Mouse (Mus musculus) forebrain, embryonic 13.5 days (tissue): Measurements from ENCODE around the gene Vav3. TPM values are rescaled to one million over a fixed set of nuclear protein-coding genes. Genes with fewer than 3 reads are reported as not detected.
"Not testable (repeated sequence)": the region's sequence is repeated elsewhere in the genome, so short reads cannot be mapped to it uniquely, and the experiment has no call there.

Experiments used
- ATAC-seq: fragments of 200-750 bp; cut with Nextera tagmentation; 2 replicates; pipeline ENCODE4 v1.8.0; 2017
- H3K27ac ChIP-seq: fragments of 300-500 bp; sonication (generic); 2 replicates; pipeline ENCODE4 v1.5.1; 2015; ENCODE audit warnings: inconsistent platforms, mild to moderate bottlenecking, moderate library complexity
- H3K27me3 ChIP-seq: fragments of 300-500 bp; sonication (generic); 2 replicates; pipeline ENCODE4 v1.6.1; 2015; ENCODE audit warnings: mild to moderate bottlenecking, inconsistent platforms
- H3K36me3 ChIP-seq: fragments of 300-500 bp; sonication (generic); 2 replicates; pipeline ENCODE4 v1.6.1; 2015; ENCODE audit warnings: mild to moderate bottlenecking, inconsistent platforms; ENCODE audit not compliant: poor library complexity, severe bottlenecking
- H3K4me1 ChIP-seq: fragments of 300-500 bp; sonication (generic); 2 replicates; pipeline ENCODE4 v1.6.1; 2015; ENCODE audit warnings: inconsistent platforms
- H3K4me2 ChIP-seq: fragments of 300-500 bp; sonication (generic); 2 replicates; pipeline ENCODE4 v1.6.1; 2015; ENCODE audit warnings: inconsistent platforms, mild to moderate bottlenecking, moderate library complexity
- H3K4me3 ChIP-seq: fragments of 300-500 bp; sonication (generic); 2 replicates; pipeline ENCODE4 v1.5.1; 2015; ENCODE audit warnings: mild to moderate bottlenecking, inconsistent platforms
- H3K9ac ChIP-seq: fragments of 300-500 bp; sonication (generic); 2 replicates; pipeline ENCODE4 v1.6.1; 2015; ENCODE audit warnings: mild to moderate bottlenecking, inconsistent platforms
- H3K9me3 ChIP-seq: fragments of 300-500 bp; sonication (generic); replicated peaks from 2 replicates; pipeline ENCODE4 v1.6.1; 2016; ENCODE audit warnings: inconsistent platforms
- WGBS: fragments of 180-500 bp; shearing (Covaris S2); methylation state at CpG from one replicate; pipeline ENCODE4 v1.1.7; 2015; 5-methylcytosine and 5-hydroxymethylcytosine counted together
- polyA plus RNA-seq: library from polyadenylated mRNA; unstranded; fragments of >200 nt; fragmentation: Nextera tagmentation; extraction: Ambion mirVana; gene quantifications from 2 replicates; pipeline ENCODE4 v1.2.1, GENCODE M21; 2015

Vav3 gene
- polyA plus RNA-seq, 1 experiment from 2014 or later: 10.1 TPM

- no peak for ATAC-seq
- Histone ChIP-seq H3K4me2 (no peak overlapping the region), H3K27me3 (no peaks in the 10 kb centered on the region), H3K9me3 (no peaks in the 10 kb centered on the region), H3K4me3 (no peak overlapping the region), H3K27ac (no peak overlapping the region), H3K9ac (no peak overlapping the region), H3K36me3 (no peaks in the 10 kb centered on the region), H3K4me1 (no peaks in the 10 kb centered on the region)
- WGBS: 92% methylated on average over 3 of the region's 3 CpGs
Observed at GRCm38 (mm10) chr3:109411294-109411693, 70.8 kb downstream of the Vav3 start.

GRCm38 (mm10) chr3:109420403-109420802, 80.0 kb downstream of the Vav3 start:
- H3K4me3 ChIP-seq: no peak overlapping the region
- ATAC-seq: no peak
- H3K9me3 ChIP-seq: no peaks in the 10 kb centered on the region
- WGBS: 53% methylated on average over 3 of the region's 3 CpGs
- no peak overlapping the region for H3K9ac ChIP-seq
- no peak overlapping the region; the same call in 1 of the 2 replicates for H3K27ac ChIP-seq
- no peak overlapping the region for H3K4me2 ChIP-seq
- H3K27me3 ChIP-seq: no peaks in the 10 kb centered on the region
- no peaks in the 10 kb centered on the region for H3K36me3 ChIP-seq
- peaks cover 9% of the 10 kb centered on the region; the same call in 1 of the 2 replicates for H3K4me1 ChIP-seq

- Histone ChIP-seq H3K27me3 (no peaks in the 10 kb centered on the region), H3K4me1 (peaks cover 9% of the 10 kb centered on the region; the same call in 1 of the 2 replicates), H3K4me2 (no peak overlapping the region), H3K9ac (no peak overlapping the region), H3K9me3 (no peaks in the 10 kb centered on the region), H3K4me3 (no peak overlapping the region), H3K27ac (no peak overlapping the region), H3K36me3 (no peaks in the 10 kb centered on the region)
- peak; percentile 70 for ATAC-seq
- 50% methylated on average over 3 of the region's 3 CpGs for WGBS
Observed at GRCm38 (mm10) chr3:109421019-109421418, 80.6 kb downstream of the Vav3 start.

DNA sequence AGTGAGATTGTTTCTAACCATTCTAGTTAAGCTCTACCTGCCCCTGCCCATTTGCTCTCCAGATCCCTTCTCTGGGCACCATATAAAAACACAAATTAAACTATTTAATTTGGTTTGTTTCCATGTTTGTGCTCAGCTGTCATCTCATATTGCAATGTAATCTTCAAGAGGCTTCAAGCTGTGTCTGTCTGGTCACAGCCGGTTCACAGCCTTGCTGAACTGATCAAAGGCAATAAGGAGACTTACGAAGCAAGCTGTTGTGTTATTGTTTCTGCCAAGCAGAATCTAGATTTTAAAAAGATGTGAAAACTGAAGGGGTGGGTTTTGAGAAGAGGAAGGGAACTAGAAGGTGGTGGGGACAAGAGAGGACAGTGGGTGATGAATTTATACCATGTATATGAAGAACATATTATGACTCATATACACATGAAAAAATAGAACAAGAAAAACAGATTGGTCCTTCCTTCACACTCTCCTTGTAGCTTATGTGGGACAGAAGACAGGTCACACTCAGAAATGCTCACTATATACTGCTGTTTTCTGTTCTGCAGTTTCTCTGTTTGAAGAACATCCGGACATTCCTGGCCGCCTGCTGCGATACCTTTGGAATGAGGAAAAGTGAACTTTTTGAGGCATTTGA, 83.1 kb downstream of the Vav3 start:
- Histone ChIP-seq H3K9ac (no peak overlapping the region), H3K4me1 (peaks cover 9% of the 10 kb centered on the region; the same call in 1 of the 2 replicates), H3K27me3 (no peaks in the 10 kb centered on the region), H3K4me2 (no peak overlapping the region), H3K27ac (no peak overlapping the region), H3K36me3 (no peaks in the 10 kb centered on the region), H3K4me3 (no peak overlapping the region), H3K9me3 (no peaks in the 10 kb centered on the region)
- no peak for ATAC-seq
- WGBS: 80% methylated on average over 5 of the region's 5 CpGs

DNA sequence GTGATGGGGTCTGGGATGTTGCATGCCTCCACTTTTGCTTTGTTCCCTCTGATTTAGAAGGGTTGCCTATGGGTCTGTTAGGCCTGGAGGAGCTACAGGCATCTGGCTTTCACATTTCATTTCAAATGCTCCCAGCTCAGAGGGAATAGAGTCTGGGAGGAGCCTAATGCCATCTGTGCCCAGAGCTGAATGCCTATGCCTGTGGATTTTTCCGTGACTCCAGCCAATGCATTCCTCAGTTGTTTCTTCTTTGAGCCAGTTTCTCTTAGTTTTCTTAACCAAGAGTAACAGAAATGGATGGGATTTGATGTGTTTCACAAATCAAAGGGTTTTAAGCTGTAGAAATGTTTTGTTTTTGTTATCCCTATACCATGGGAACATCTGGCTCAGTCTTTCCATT, 90.8 kb downstream of the Vav3 start:
- no peaks in the 10 kb centered on the region for H3K27me3 ChIP-seq
- no peak overlapping the region for H3K4me3 ChIP-seq
- H3K4me1 ChIP-seq: no peaks in the 10 kb centered on the region
- no peaks in the 10 kb centered on the region for H3K9me3 ChIP-seq
- no peak overlapping the region for H3K27ac ChIP-seq
- 70% methylated on average over 1 of the region's 1 CpGs for WGBS
- no peaks in the 10 kb centered on the region for H3K36me3 ChIP-seq
- H3K9ac ChIP-seq: no peak overlapping the region
- no peak overlapping the region for H3K4me2 ChIP-seq
- ATAC-seq: 0 out of 2 replicates have a peak, but pooled peaks have one; percentile 66

GRCm38 (mm10) chr3:109438552-109438951, 98.1 kb downstream of the Vav3 start:
- no peaks in the 10 kb centered on the region for H3K36me3 ChIP-seq
- H3K9me3 ChIP-seq: no peaks in the 10 kb centered on the region
- 92% methylated on average over 2 of the region's 2 CpGs for WGBS
- 0 out of 2 replicates have a peak, but pooled peaks cover 5% of the 10 kb centered on the region for H3K4me1 ChIP-seq
- H3K27me3 ChIP-seq: no peaks in the 10 kb centered on the region
- no peak overlapping the region for H3K9ac ChIP-seq
- no peak for ATAC-seq
- H3K4me2 ChIP-seq: no peak overlapping the region
- H3K4me3 ChIP-seq: no peak overlapping the region
- H3K27ac ChIP-seq: no peak overlapping the region

GRCm38 (mm10) chr3:109439253-109439652, 98.8 kb downstream of the Vav3 start:
- H3K9me3 ChIP-seq: no peaks in the 10 kb centered on the region
- 0 out of 2 replicates have a peak, but pooled peaks cover 5% of the 10 kb centered on the region for H3K4me1 ChIP-seq
- H3K4me2 ChIP-seq: no peak overlapping the region
- no peak overlapping the region for H3K9ac ChIP-seq
- H3K27ac ChIP-seq: no peak overlapping the region
- no peak overlapping the region for H3K4me3 ChIP-seq
- no peaks in the 10 kb centered on the region for H3K27me3 ChIP-seq
- H3K36me3 ChIP-seq: no peaks in the 10 kb centered on the region
- ATAC-seq: no peak
- WGBS: 87% methylated on average over 8 of the region's 8 CpGs

DNA sequence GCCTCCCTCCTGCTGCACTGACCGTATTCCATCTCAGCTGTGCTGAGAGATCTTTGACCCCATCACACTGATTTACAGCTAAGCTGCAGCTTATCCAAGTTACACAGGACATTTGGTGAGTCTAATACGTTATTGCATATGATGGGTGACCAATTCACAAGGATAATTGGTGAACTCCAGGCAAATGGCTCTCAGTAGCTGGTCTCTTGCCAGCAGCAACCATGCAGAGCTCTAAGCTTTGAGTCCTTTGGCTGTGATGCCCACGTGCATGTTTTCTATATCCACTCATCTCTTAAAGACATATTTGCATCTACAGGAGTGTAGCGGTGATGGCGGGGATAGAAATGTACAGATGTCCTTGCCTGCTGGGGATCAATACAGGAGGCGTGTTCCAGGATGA, 99.5 kb downstream of the Vav3 start:
- 77% methylated on average over 6 of the region's 6 CpGs for WGBS
- Histone ChIP-seq H3K9ac (no peak overlapping the region), H3K4me3 (no peak overlapping the region)

DNA sequence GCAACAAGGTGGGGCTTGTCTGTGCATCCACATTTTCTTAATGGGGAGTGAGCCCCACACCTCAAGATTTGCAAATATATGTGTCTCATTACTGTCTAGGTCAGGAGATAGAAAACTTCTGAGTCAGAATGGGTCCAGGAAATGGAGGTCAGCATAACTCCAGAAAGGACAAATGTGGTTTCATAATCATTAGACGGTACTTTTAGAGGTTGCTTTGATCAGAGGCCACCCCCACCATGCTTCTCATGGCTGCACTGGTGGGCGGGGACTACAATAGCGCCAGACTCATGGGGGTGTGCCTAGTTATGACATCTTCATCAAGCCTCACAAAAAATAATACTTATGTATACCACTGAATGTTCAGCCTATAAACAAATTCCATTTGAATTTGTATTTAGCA, 103.6 kb downstream of the Vav3 start:
- ATAC-seq: no peak
- H3K4me3 ChIP-seq: no peak overlapping the region
- H3K27ac ChIP-seq: no peak overlapping the region
- no peaks in the 10 kb centered on the region for H3K27me3 ChIP-seq
- H3K9me3 ChIP-seq: no peaks in the 10 kb centered on the region
- no peak overlapping the region for H3K9ac ChIP-seq
- H3K4me2 ChIP-seq: no peak overlapping the region
- no peaks in the 10 kb centered on the region for H3K36me3 ChIP-seq
- WGBS: 90% methylated on average over 3 of the region's 3 CpGs
- 0 out of 2 replicates have a peak, but pooled peaks cover 5% of the 10 kb centered on the region for H3K4me1 ChIP-seq

More for the DNA sequence above, 99.5 kb downstream of the Vav3 start:
- Histone ChIP-seq H3K27ac (no peak overlapping the region), H3K36me3 (no peaks in the 10 kb centered on the region), H3K27me3 (no peaks in the 10 kb centered on the region), H3K4me1 (0 out of 2 replicates have a peak, but pooled peaks cover 5% of the 10 kb centered on the region), H3K4me2 (no peak overlapping the region), H3K9me3 (no peaks in the 10 kb centered on the region)
- ATAC-seq: no peak

DNA sequence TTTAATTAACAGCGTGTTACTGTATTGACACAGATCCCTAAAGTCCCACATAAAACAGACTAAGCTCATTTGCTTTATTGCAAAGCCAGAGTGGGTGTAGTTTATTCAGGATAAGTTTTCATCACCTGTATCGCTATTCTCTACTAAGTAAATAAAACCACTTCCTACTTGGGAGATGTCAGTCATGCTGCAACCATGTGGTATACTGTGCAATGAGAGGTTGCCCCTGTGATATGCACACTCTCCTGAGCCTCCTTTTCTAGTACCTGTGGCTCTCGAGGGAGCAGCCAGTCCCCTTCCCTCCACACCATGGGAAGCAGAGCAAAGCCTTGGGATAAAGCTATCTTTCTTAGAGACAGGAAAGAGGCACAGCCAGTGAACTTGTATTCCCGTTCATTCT, 106.5 kb downstream of the Vav3 start:
- 83% methylated on average over 4 of the region's 4 CpGs for WGBS
- Histone ChIP-seq H3K4me1 (no peaks in the 10 kb centered on the region), H3K9me3 (no peaks in the 10 kb centered on the region), H3K27ac (no peak overlapping the region), H3K4me2 (no peak overlapping the region), H3K27me3 (no peaks in the 10 kb centered on the region), H3K36me3 (no peaks in the 10 kb centered on the region), H3K4me3 (no peak overlapping the region), H3K9ac (no peak overlapping the region)
- ATAC-seq: no peak

DNA sequence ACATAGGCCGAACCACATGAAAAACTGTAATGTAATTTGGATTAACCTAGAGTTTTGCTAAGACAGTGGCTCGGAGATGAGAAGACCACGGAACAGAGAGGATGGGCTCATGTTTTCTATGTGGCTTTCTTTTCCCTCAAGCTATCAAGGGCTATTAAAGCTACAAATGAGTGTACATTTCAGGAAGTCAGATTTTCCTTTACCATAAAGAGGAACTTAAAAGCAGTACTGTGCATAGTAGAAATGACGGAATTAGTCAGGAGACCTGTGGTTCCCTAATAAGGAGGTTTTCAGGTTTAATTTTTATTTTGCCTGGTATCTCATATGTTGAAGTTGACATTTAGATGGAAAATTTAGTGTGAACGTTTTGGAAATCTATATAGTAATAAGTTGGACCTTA, 107.8 kb downstream of the Vav3 start:
- not testable (repeated sequence) for ATAC-seq, H3K4me2 ChIP-seq, H3K4me3 ChIP-seq, H3K27ac ChIP-seq, H3K9me3 ChIP-seq, H3K4me1 ChIP-seq, H3K36me3 ChIP-seq, H3K9ac ChIP-seq, H3K27me3 ChIP-seq
- WGBS: 85% methylated on average over 5 of the region's 5 CpGs

GRCm38 (mm10) chr3:109451966-109452365, 111.5 kb downstream of the Vav3 start:
- H3K9me3 ChIP-seq: no peaks in the 10 kb centered on the region
- no peak for ATAC-seq
- no peak overlapping the region for H3K9ac ChIP-seq
- no peaks in the 10 kb centered on the region for H3K36me3 ChIP-seq
- no peak overlapping the region for H3K4me2 ChIP-seq
- no peaks in the 10 kb centered on the region for H3K4me1 ChIP-seq
- WGBS: 91% methylated on average over 2 of the region's 2 CpGs
- H3K27me3 ChIP-seq: no peaks in the 10 kb centered on the region
- H3K4me3 ChIP-seq: no peak overlapping the region
- no peak overlapping the region for H3K27ac ChIP-seq

DNA sequence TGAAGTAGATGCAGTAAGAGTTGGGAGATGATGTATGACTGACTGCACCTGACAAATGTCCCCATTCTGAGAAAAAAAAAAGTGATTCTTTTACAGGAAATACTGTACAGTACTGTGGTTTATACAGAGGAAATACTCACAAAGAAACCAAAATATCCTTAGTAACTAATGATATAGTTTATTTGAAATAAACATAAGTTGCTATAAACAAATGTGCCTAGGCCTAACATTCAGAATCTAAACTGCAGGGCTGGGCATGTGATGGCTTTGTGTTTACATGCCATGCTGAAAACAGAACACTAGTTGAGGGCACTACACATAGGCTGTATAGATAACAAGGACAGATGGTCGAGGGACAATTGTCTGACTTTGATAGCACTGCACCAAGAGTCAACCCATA, 114.2 kb downstream of the Vav3 start:
- Histone ChIP-seq H3K4me1 (no peaks in the 10 kb centered on the region), H3K9me3 (no peaks in the 10 kb centered on the region), H3K36me3 (no peaks in the 10 kb centered on the region), H3K27ac (no peak overlapping the region), H3K9ac (no peak overlapping the region), H3K4me2 (no peak overlapping the region), H3K4me3 (no peak overlapping the region), H3K27me3 (no peaks in the 10 kb centered on the region)
- no peak for ATAC-seq
- WGBS: 78% methylated on average over 1 of the region's 1 CpGs
